Mouse (Mus musculus) thymus, adult 2 months (tissue): Measurements from ENCODE around the gene Mcoln3.
A peak's percentile ranks its signal among the peaks of the same experiment; 100 is the strongest.

Experiments
- CTCF ChIP-seq: fragments of 200-500 bp; IDR thresholded peaks from 2 replicates; pipeline ENCODE4 v1.5.1; 2012; ENCODE audit warnings: mild to moderate bottlenecking, control low read depth, low read length, moderate library complexity, borderline replicate concordance; ENCODE audit not compliant: control insufficient read depth, poor library complexity, insufficient read depth; ENCODE audit errors: extremely low read depth
- POLR2A ChIP-seq: fragments of 200-500 bp; IDR thresholded peaks from 2 replicates; pipeline ENCODE4 v1.6.1; 2012; ENCODE audit warnings: mild to moderate bottlenecking, low read length, control low read depth, moderate library complexity; ENCODE audit not compliant: control insufficient read depth, poor library complexity, insufficient read depth; ENCODE audit errors: extremely low read depth

- peak; percentile 73; the same call in 1 of the 2 replicates for TF ChIP-seq CTCF
- TF ChIP-seq POLR2A: no peak
Measured at GRCm38 (mm10) chr3:146180986-146181385, 63.7 kb downstream of the Mcoln3 start.
